Mouse (Mus musculus) layer of hippocampus, postnatal 14 days (tissue): ENCODE results near the gene Grk3. TPM values are rescaled to one million over a fixed set of nuclear protein-coding genes. Genes with fewer than 3 reads are reported as not detected.

Experiments
- DNase-seq, 2 experiments: peaks; one replicate each; pipeline ENCODE4 v3.0.0; 2021 to 2022; ENCODE audit warnings: low spot score in 2 of 2, mixed read lengths in 1 of 2
- long read RNA-seq, 2 experiments: library from polyadenylated mRNA; stranded (forward); transcript quantifications; one replicate each; pipeline ENCODE4 v2.0.0; 2021
- total RNA-seq, 2 experiments: library from RNA; stranded (reverse); gene quantifications; 2 replicates each; pipeline ENCODE4 v1.2.3; 2021

The Grk3 gene
- 10 to 100 TPM; 57.3 to 76.8 TPM for total RNA-seq
- long read RNA-seq, experiment 1, full-length matches to known transcripts, result 16 of 33 reads
- long read RNA-seq, experiment 1, partial matches to known transcripts, result 1 of 33 reads
- long read RNA-seq, experiment 1, other reads (novel, unspliced or antisense), result 16 of 33 reads
- long read RNA-seq, experiment 2, full-length matches to known transcripts, result 18 of 41 reads
- long read RNA-seq, experiment 2, partial matches to known transcripts, result 3 of 41 reads
- long read RNA-seq, experiment 2, other reads (novel, unspliced or antisense), result 20 of 41 reads

GRCm38 (mm10) chr5:113015236-113016061 is at the start of gene Grk3:
Gene Grk3 (minus strand): TSS chr5:113015791.
- peak; percentile 61 for DNase-seq

- DNase-seq, result peak; percentile 84 to 88
Measured at GRCm38 (mm10) chr5:113054308-113054707, 38.7 kb upstream of the Grk3 start.

GRCm38 (mm10) chr5:113050581-113051185 is 35.1 kb upstream of the Grk3 start:
- DNase-seq, result peak in 1 of 2 experiments; percentile 33

GRCm38 (mm10) chr5:113049876-113050275 is 34.3 kb upstream of the Grk3 start:
- peak in 1 of 2 experiments; percentile 48 for DNase-seq

- DNase-seq, result peak; percentile 42 to 48
Measured at GRCm38 (mm10) chr5:113045511-113046273, 30.1 kb upstream of the Grk3 start.

GRCm38 (mm10) chr5:113043531-113043930 is 27.9 kb upstream of the Grk3 start:
- DNase-seq, result peak; percentile 42 to 78

- DNase-seq, result peak; percentile 79 to 90
Measured at GRCm38 (mm10) chr5:113041567-113042071, 26.0 kb upstream of the Grk3 start.

GRCm38 (mm10) chr5:113040776-113041175 is 25.2 kb upstream of the Grk3 start:
- DNase-seq, result no peak

- no peak for DNase-seq
Measured at GRCm38 (mm10) chr5:113038601-113039000, 23.0 kb upstream of the Grk3 start.

GRCm38 (mm10) chr5:113035094-113036047 is 19.8 kb upstream of the Grk3 start:
- DNase-seq, result no peak

GRCm38 (mm10) chr5:113031201-113031754 is 15.7 kb upstream of the Grk3 start:
- no peak for DNase-seq

- no peak for DNase-seq
Measured at GRCm38 (mm10) chr5:113030082-113030481, 14.5 kb upstream of the Grk3 start.

GRCm38 (mm10) chr5:113026706-113027105 is 11.1 kb upstream of the Grk3 start:
- DNase-seq, result no peak

- no peak for DNase-seq
Measured at GRCm38 (mm10) chr5:113024154-113024764, 8.7 kb upstream of the Grk3 start.

GRCm38 (mm10) chr5:113018190-113018589 is 2.6 kb upstream of the Grk3 start:
- peak; percentile 65 to 84 for DNase-seq

- DNase-seq, result no peak
Measured at GRCm38 (mm10) chr5:113017004-113017403, 1.4 kb upstream of the Grk3 start.

GRCm38 (mm10) chr5:113014808-113015235 is 769 bp downstream of the Grk3 start:
- DNase-seq, result peak in 1 of 2 experiments; percentile 53

- no peak for DNase-seq
Measured at GRCm38 (mm10) chr5:113014111-113014807, 1.3 kb downstream of the Grk3 start.
